Mouse (Mus musculus): ENCODE data around the gene B230217C12Rik.
A peak's percentile ranks its signal among the peaks of the same experiment; 100 is the strongest.

The B230217C12Rik gene

GRCm38 (mm10) chr11:97840539-97840954 lies at the start of gene B230217C12Rik:
Gene B230217C12Rik (plus strand): TSS chr11:97840780.
- DNase-seq (ENCODE audit: low spot score): no peak

GRCm38 (mm10) chr11:97793165-97793564 lies 47.4 kb upstream of the B230217C12Rik start:
- peak; percentile 73 for DNase-seq (ENCODE audit: low spot score)

- DNase-seq (ENCODE audit: low spot score): peak; percentile 77
Measured at GRCm38 (mm10) chr11:97796910-97797309, 43.7 kb upstream of the B230217C12Rik start.

GRCm38 (mm10) chr11:97797369-97798082 lies 43.1 kb upstream of the B230217C12Rik start:
- no peak for DNase-seq (ENCODE audit: low spot score)

GRCm38 (mm10) chr11:97798083-97798435 lies 42.5 kb upstream of the B230217C12Rik start:
- DNase-seq (ENCODE audit: low spot score): no peak

- peak; percentile 93 for DNase-seq (ENCODE audit: low spot score)
Measured at GRCm38 (mm10) chr11:97798782-97799145, 41.8 kb upstream of the B230217C12Rik start, which contains the start of gene Lasp1. Gene Lasp1 (plus strand): TSS chr11:97799000.

- peak; percentile 76 for DNase-seq (ENCODE audit: low spot score)
Measured at GRCm38 (mm10) chr11:97799146-97799993, 41.2 kb upstream of the B230217C12Rik start.

- peak; percentile 70 for DNase-seq (ENCODE audit: low spot score)
Measured at GRCm38 (mm10) chr11:97799994-97800690, 40.4 kb upstream of the B230217C12Rik start.

- no peak for DNase-seq (ENCODE audit: low spot score)
Measured at GRCm38 (mm10) chr11:97800691-97801408, 39.7 kb upstream of the B230217C12Rik start.

- no peak for DNase-seq (ENCODE audit: low spot score)
Measured at GRCm38 (mm10) chr11:97801409-97802193, 39.0 kb upstream of the B230217C12Rik start.

- DNase-seq (ENCODE audit: low spot score): no peak
Measured at GRCm38 (mm10) chr11:97802194-97802470, 38.4 kb upstream of the B230217C12Rik start.

- DNase-seq (ENCODE audit: low spot score): no peak
Measured at GRCm38 (mm10) chr11:97802495-97802894, 38.1 kb upstream of the B230217C12Rik start.

- DNase-seq (ENCODE audit: low spot score): no peak
Measured at GRCm38 (mm10) chr11:97803847-97804246, 36.7 kb upstream of the B230217C12Rik start.

GRCm38 (mm10) chr11:97804841-97805661 lies 35.5 kb upstream of the B230217C12Rik start:
- DNase-seq (ENCODE audit: low spot score): no peak

- DNase-seq (ENCODE audit: low spot score): no peak
Measured at GRCm38 (mm10) chr11:97805662-97806612, 34.6 kb upstream of the B230217C12Rik start.

GRCm38 (mm10) chr11:97806613-97806964 lies 34.0 kb upstream of the B230217C12Rik start:
- no peak for DNase-seq (ENCODE audit: low spot score)

- no peak for DNase-seq (ENCODE audit: low spot score)
Measured at GRCm38 (mm10) chr11:97807626-97808025, 33.0 kb upstream of the B230217C12Rik start.

- peak; percentile 66 for DNase-seq (ENCODE audit: low spot score)
Measured at GRCm38 (mm10) chr11:97808093-97808492, 32.5 kb upstream of the B230217C12Rik start.

GRCm38 (mm10) chr11:97808621-97809234 lies 31.9 kb upstream of the B230217C12Rik start:
- no peak for DNase-seq (ENCODE audit: low spot score)
